Mouse (Mus musculus): ENCODE data around the gene Sec16b.

The Sec16b gene

GRCm38 (mm10) chr1:157506522-157506921 is at the start of gene Sec16b:
Gene Sec16b (plus strand): TSS chr1:157506728.
- DNase-seq (ENCODE audit: low read depth, low spot score) = peak; percentile 52

- no peak for DNase-seq (ENCODE audit: low read depth, low spot score)
These were observed 48.7 kb upstream of the Sec16b start for GRCm38 (mm10) chr1:157457789-157458188.

- DNase-seq (ENCODE audit: low read depth, low spot score) = peak; percentile 68
These were observed 47.9 kb upstream of the Sec16b start, which contains the start of gene Cryzl2 for GRCm38 (mm10) chr1:157458421-157459208. Gene Cryzl2 (plus strand): TSS chr1:157458577.

GRCm38 (mm10) chr1:157459904-157460303 is 46.6 kb upstream of the Sec16b start:
- no peak for DNase-seq (ENCODE audit: low read depth, low spot score)

GRCm38 (mm10) chr1:157461276-157461675 is 45.3 kb upstream of the Sec16b start:
- no peak for DNase-seq (ENCODE audit: low read depth, low spot score)

GRCm38 (mm10) chr1:157462336-157462735 is 44.2 kb upstream of the Sec16b start:
- no peak for DNase-seq (ENCODE audit: low read depth, low spot score)

- no peak for DNase-seq (ENCODE audit: low read depth, low spot score)
These were observed 41.3 kb upstream of the Sec16b start for GRCm38 (mm10) chr1:157465194-157465593.

GRCm38 (mm10) chr1:157467866-157468265 is 38.7 kb upstream of the Sec16b start:
- no peak for DNase-seq (ENCODE audit: low read depth, low spot score)

GRCm38 (mm10) chr1:157470761-157471386 is 35.7 kb upstream of the Sec16b start:
- no peak for DNase-seq (ENCODE audit: low read depth, low spot score)

- no peak for DNase-seq (ENCODE audit: low read depth, low spot score)
These were observed 33.8 kb upstream of the Sec16b start for GRCm38 (mm10) chr1:157472716-157473115.

- DNase-seq (ENCODE audit: low read depth, low spot score) = no peak
These were observed 31.7 kb upstream of the Sec16b start for GRCm38 (mm10) chr1:157474865-157475264.

GRCm38 (mm10) chr1:157476231-157476630 is 30.3 kb upstream of the Sec16b start:
- no peak for DNase-seq (ENCODE audit: low read depth, low spot score)

GRCm38 (mm10) chr1:157480090-157480489 is 26.4 kb upstream of the Sec16b start:
- DNase-seq (ENCODE audit: low read depth, low spot score) = no peak

- no peak for DNase-seq (ENCODE audit: low read depth, low spot score)
These were observed 25.6 kb upstream of the Sec16b start for GRCm38 (mm10) chr1:157480901-157481300.

- no peak for DNase-seq (ENCODE audit: low read depth, low spot score)
These were observed 24.9 kb upstream of the Sec16b start for GRCm38 (mm10) chr1:157481666-157482065.

- DNase-seq (ENCODE audit: low read depth, low spot score) = no peak
These were observed 22.4 kb upstream of the Sec16b start for GRCm38 (mm10) chr1:157484161-157484560.

- DNase-seq (ENCODE audit: low read depth, low spot score) = no peak
These were observed 5.9 kb upstream of the Sec16b start for GRCm38 (mm10) chr1:157500657-157501056.

GRCm38 (mm10) chr1:157501352-157501945 is 5.1 kb upstream of the Sec16b start:
- DNase-seq (ENCODE audit: low read depth, low spot score) = no peak

GRCm38 (mm10) chr1:157503071-157503470 is 3.5 kb upstream of the Sec16b start:
- DNase-seq (ENCODE audit: low read depth, low spot score) = no peak

GRCm38 (mm10) chr1:157506995-157507595 is 567 bp downstream of the Sec16b start:
- peak; percentile 13 for DNase-seq (ENCODE audit: low read depth, low spot score)

- DNase-seq (ENCODE audit: low read depth, low spot score) = peak; percentile 7
These were observed 1.3 kb downstream of the Sec16b start for GRCm38 (mm10) chr1:157507814-157508213.

Measured in forelimb bud, embryonic 11.5 days (tissue).